Mouse (Mus musculus) spleen, adult 2 months (tissue): Measurements from ENCODE around the gene Ctnnd2.

Experiments used
- CTCF ChIP-seq: fragments of 200-500 bp; IDR thresholded peaks from 2 replicates; pipeline ENCODE4 v1.5.1; 2011; ENCODE audit warnings: mild to moderate bottlenecking, inconsistent platforms; ENCODE audit not compliant: insufficient read depth, insufficient read length, insufficient replicate concordance; ENCODE audit errors: extremely low read depth
- POLR2A ChIP-seq: fragments of 200-500 bp; IDR thresholded peaks from 2 replicates; pipeline ENCODE4 v1.6.1; 2011; ENCODE audit warnings: low read depth, low read length, inconsistent platforms

GRCm38 (mm10) chr15:30463471-30464047, 291.2 kb downstream of the Ctnnd2 start:
- no peak for TF ChIP-seq CTCF
- no peak for TF ChIP-seq POLR2A
